Mouse (Mus musculus): ENCODE measurements around the gene Postn. TPM values are rescaled to one million over a fixed set of nuclear protein-coding genes. Genes with fewer than 3 reads are reported as not detected.

Postn gene
- total RNA-seq, 1 experiment: 2.8 TPM

- Histone ChIP-seq H3K27ac (ENCODE audit: insufficient read depth, low read depth, low read length, poor library complexity, severe bottlenecking) (no peak overlapping the region), H3K9ac (ENCODE audit: insufficient read depth, low read depth, low read length, poor library complexity, severe bottlenecking) (no peak overlapping the region), H3K4me3 (ENCODE audit: insufficient read depth in 1 of 2, low read depth in 1 of 2, low read length in 2 of 2, poor library complexity in 1 of 2, severe bottlenecking in 1 of 2) (no peak overlapping the region), H3K9me3 (ENCODE audit: control insufficient read depth, insufficient read depth, low read depth, low read length) (no peaks in the 10 kb centered on the region), H3K4me1 (ENCODE audit: control insufficient read depth in 2 of 2, insufficient read depth in 2 of 2, low read length in 2 of 2, poor library complexity in 1 of 2) (no peaks in the 10 kb centered on the region), H3K36me3 (ENCODE audit: control insufficient read depth, insufficient read depth, low read length, poor library complexity, severe bottlenecking) (no peaks in the 10 kb centered on the region)
- no peak for TF ChIP-seq ZNF384 (IDR thresholded peaks at IDR 0.05; ENCODE audit: low read depth, low read length)
- no peak for TF ChIP-seq HCFC1 (IDR thresholded peaks at IDR 0.05; ENCODE audit: borderline replicate concordance, insufficient read depth, low read length)
- TF ChIP-seq ZC3H11A (IDR thresholded peaks at IDR 0.05; ENCODE audit: borderline replicate concordance, low read depth, low read length): no peak
- no peak for TF ChIP-seq MAFK (IDR thresholded peaks at IDR 0.05; ENCODE audit: insufficient read depth, low read depth, low read length)
- no peak for TF ChIP-seq CHD2 (IDR thresholded peaks at IDR 0.05; ENCODE audit: low read depth, low read length)
- in situ Hi-C loops (cut with MboI; ENCODE audit: low sequenced_read_pairs in 2 of 2, unreplicated experiment in 2 of 2): no loop called here
- no peak for DNase-seq (ENCODE audit: low read depth, low spot score)
Observed at GRCm38 (mm10) chr3:54420189-54420928, 59.5 kb downstream of the Postn start.

- H3K4me1 ChIP-seq (ENCODE audit: control insufficient read depth in 2 of 2, insufficient read depth in 2 of 2, low read length in 2 of 2, poor library complexity in 1 of 2): no peaks in the 10 kb centered on the region
- no peak for TF ChIP-seq ZC3H11A (IDR thresholded peaks at IDR 0.05; ENCODE audit: borderline replicate concordance, low read depth, low read length)
- TF ChIP-seq HCFC1 (IDR thresholded peaks at IDR 0.05; ENCODE audit: borderline replicate concordance, insufficient read depth, low read length): no peak
- no peak for TF ChIP-seq MAFK (IDR thresholded peaks at IDR 0.05; ENCODE audit: insufficient read depth, low read depth, low read length)
- TF ChIP-seq CHD2 (IDR thresholded peaks at IDR 0.05; ENCODE audit: low read depth, low read length): no peak
- no peak for TF ChIP-seq ZNF384 (IDR thresholded peaks at IDR 0.05; ENCODE audit: low read depth, low read length)
- no peaks in the 10 kb centered on the region for H3K9me3 ChIP-seq (ENCODE audit: control insufficient read depth, insufficient read depth, low read depth, low read length)
- no peak for DNase-seq (ENCODE audit: low read depth, low spot score)
- no peak overlapping the region for H3K27ac ChIP-seq (ENCODE audit: insufficient read depth, low read depth, low read length, poor library complexity, severe bottlenecking)
- in situ Hi-C loops (cut with MboI; ENCODE audit: low sequenced_read_pairs in 2 of 2, unreplicated experiment in 2 of 2): no loop called here
- H3K36me3 ChIP-seq (ENCODE audit: control insufficient read depth, insufficient read depth, low read length, poor library complexity, severe bottlenecking): no peaks in the 10 kb centered on the region
- no peak overlapping the region for H3K9ac ChIP-seq (ENCODE audit: insufficient read depth, low read depth, low read length, poor library complexity, severe bottlenecking)
- no peak overlapping the region for H3K4me3 ChIP-seq (ENCODE audit: insufficient read depth in 1 of 2, low read depth in 1 of 2, low read length in 2 of 2, poor library complexity in 1 of 2, severe bottlenecking in 1 of 2)
Observed at GRCm38 (mm10) chr3:54420983-54421382, 60.1 kb downstream of the Postn start.

- Histone ChIP-seq H3K9me3 (ENCODE audit: control insufficient read depth, insufficient read depth, low read depth, low read length) (no peaks in the 10 kb centered on the region), H3K9ac (ENCODE audit: insufficient read depth, low read depth, low read length, poor library complexity, severe bottlenecking) (no peak overlapping the region), H3K4me1 (ENCODE audit: control insufficient read depth in 2 of 2, insufficient read depth in 2 of 2, low read length in 2 of 2, poor library complexity in 1 of 2) (no peaks in the 10 kb centered on the region), H3K4me3 (ENCODE audit: insufficient read depth in 1 of 2, low read depth in 1 of 2, low read length in 2 of 2, poor library complexity in 1 of 2, severe bottlenecking in 1 of 2) (no peak overlapping the region), H3K36me3 (ENCODE audit: control insufficient read depth, insufficient read depth, low read length, poor library complexity, severe bottlenecking) (no peaks in the 10 kb centered on the region), H3K27ac (ENCODE audit: insufficient read depth, low read depth, low read length, poor library complexity, severe bottlenecking) (no peak overlapping the region)
- TF ChIP-seq ZC3H11A (IDR thresholded peaks at IDR 0.05; ENCODE audit: borderline replicate concordance, low read depth, low read length) (peak; percentile 51; the same call in 1 of the 2 replicates), MAFK (IDR thresholded peaks at IDR 0.05; ENCODE audit: insufficient read depth, low read depth, low read length) (no peak)
- in situ Hi-C loops (cut with MboI; ENCODE audit: low sequenced_read_pairs in 2 of 2, unreplicated experiment in 2 of 2): no loop called here
- DNase-seq (ENCODE audit: low read depth, low spot score): peak; percentile 13
Observed at GRCm38 (mm10) chr3:54421666-54422065, 60.8 kb downstream of the Postn start.

- no peak overlapping the region for H3K9ac ChIP-seq (ENCODE audit: insufficient read depth, low read depth, low read length, poor library complexity, severe bottlenecking)
- H3K9me3 ChIP-seq (ENCODE audit: control insufficient read depth, insufficient read depth, low read depth, low read length): no peaks in the 10 kb centered on the region
- no peaks in the 10 kb centered on the region for H3K4me1 ChIP-seq (ENCODE audit: control insufficient read depth in 2 of 2, insufficient read depth in 2 of 2, low read length in 2 of 2, poor library complexity in 1 of 2)
- no peak overlapping the region for H3K4me3 ChIP-seq (ENCODE audit: insufficient read depth in 1 of 2, low read depth in 1 of 2, low read length in 2 of 2, poor library complexity in 1 of 2, severe bottlenecking in 1 of 2)
- in situ Hi-C loops (cut with MboI; ENCODE audit: low sequenced_read_pairs in 2 of 2, unreplicated experiment in 2 of 2): no loop called here
- H3K27ac ChIP-seq (ENCODE audit: insufficient read depth, low read depth, low read length, poor library complexity, severe bottlenecking): no peak overlapping the region
- H3K36me3 ChIP-seq (ENCODE audit: control insufficient read depth, insufficient read depth, low read length, poor library complexity, severe bottlenecking): no peaks in the 10 kb centered on the region
- TF ChIP-seq CHD2 (IDR thresholded peaks at IDR 0.05; ENCODE audit: low read depth, low read length): no peak
- no peak for TF ChIP-seq HCFC1 (IDR thresholded peaks at IDR 0.05; ENCODE audit: borderline replicate concordance, insufficient read depth, low read length)
- no peak for TF ChIP-seq MAFK (IDR thresholded peaks at IDR 0.05; ENCODE audit: insufficient read depth, low read depth, low read length)
- no peak for TF ChIP-seq ZC3H11A (IDR thresholded peaks at IDR 0.05; ENCODE audit: borderline replicate concordance, low read depth, low read length)
- no peak for TF ChIP-seq ZNF384 (IDR thresholded peaks at IDR 0.05; ENCODE audit: low read depth, low read length)
- no peak for DNase-seq (ENCODE audit: low read depth, low spot score)
Observed at GRCm38 (mm10) chr3:54424146-54424545, 63.2 kb downstream of the Postn start.

Data from ES-E14 (cell line).